Mouse (Mus musculus) megakaryocyte progenitor cell, adult 5-6 weeks (primary cell): Measurements from ENCODE around the gene Dnah5. TPM values are rescaled to one million over a fixed set of nuclear protein-coding genes. Genes with fewer than 3 reads are reported as not detected.
A peak's percentile ranks its signal among the peaks of the same experiment; 100 is the strongest.

ENCODE experiments used
- ATAC-seq: replicated peaks from 2 replicates; pipeline ENCODE4 v1.8.0; 2016; ENCODE audit warnings: mild to moderate bottlenecking, moderate TSS enrichment, inconsistent platforms; ENCODE audit not compliant: poor library complexity
- total RNA-seq, 2 experiments: library from RNA; stranded (forward) in 1 of 2; stranded (reverse) in 1 of 2; fragments of 157-497, 149-512 nt in 1 of 2; fragments of 200-1000 nt in 1 of 2; gene quantifications; 2 replicates each; pipeline versions ENCODE4 v1.2.3 to v1.2.4; 2015 to 2017

Gene Dnah5
- not detected in 2 replicates for total RNA-seq (2015)
- not detected in 2 replicates for total RNA-seq (2017)

DNA sequence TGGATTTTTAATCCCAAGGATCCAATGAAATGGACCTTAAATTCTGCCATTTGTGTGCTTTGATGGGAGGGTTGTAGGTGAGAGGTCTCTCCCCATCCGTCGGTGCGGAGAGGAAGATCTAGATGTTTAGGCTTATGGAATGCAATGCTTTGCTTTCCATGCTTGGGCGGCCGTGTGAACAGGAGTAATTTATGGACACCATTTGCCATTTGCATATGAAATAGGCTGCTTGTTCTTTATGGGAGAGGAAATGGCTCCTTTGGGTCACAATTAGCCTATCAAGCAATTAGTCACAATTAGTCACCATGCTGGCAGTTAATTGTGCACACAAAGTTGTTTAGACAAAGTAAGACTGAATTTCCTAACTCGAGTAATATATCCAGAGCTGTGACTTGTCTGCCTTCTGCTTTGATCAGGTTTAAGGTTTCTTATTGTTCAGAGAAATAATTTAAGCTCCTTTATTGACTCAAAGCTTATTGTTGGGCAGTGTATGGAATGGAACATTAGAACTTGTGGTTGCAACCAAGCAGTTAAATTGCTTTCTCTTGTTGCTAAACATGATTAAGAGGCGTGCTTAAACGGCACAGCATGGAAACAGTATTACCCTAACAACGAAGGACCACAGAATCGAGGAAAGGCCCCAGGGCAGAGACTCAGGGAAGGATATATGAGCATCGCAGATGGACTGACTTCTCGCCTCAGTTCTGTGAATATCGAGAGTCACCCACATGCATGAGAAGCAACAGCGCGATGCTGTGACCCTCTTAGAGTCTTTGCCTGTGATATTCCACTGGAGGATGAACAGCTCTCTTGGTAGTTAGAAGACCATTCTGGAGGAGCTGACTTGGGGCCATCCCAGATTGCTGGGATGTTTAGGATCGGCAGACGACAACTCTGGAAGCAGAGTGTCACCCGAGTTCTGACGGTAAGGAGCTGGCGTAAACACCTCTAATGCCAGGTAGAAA lies at the start of gene Dnah5:
TSS of gene Dnah5 (plus strand) at position 642 of the 965 bp plus-strand sequence.
- no peak for ATAC-seq

DNA sequence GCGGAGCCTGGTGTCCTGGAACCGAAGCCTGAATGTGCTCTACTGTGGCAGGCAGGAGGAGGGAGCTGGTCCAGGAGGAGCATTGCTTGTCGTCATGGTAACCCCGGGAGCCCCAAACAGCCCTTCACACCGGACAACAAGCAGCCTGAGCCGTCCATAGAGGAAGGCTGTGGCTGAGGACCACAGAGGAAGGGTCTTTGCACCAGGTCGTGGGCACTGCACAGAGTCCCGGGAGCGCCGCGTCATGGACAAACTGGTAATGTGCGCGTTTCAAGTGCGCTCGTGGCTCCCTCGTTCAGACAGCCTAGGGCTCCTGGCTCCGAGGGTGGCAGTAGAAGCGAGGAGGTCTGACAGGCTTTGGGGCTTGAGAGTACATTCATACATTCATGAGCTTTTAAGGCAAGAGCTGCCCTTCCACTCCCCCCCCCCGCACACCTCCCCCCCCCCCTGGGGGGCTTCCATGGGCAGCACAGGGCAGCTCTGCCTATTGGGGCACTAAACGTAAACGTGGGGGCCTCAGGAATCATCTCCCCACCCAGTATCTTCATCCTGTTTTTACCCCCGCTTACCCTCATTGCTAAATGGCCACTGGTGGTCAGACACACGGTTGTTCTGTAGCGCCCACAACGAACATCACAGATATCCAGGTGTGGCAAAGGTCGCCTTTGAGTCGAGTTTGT lies 48.6 kb upstream of the Dnah5 start:
- ATAC-seq = peak; percentile 41

DNA sequence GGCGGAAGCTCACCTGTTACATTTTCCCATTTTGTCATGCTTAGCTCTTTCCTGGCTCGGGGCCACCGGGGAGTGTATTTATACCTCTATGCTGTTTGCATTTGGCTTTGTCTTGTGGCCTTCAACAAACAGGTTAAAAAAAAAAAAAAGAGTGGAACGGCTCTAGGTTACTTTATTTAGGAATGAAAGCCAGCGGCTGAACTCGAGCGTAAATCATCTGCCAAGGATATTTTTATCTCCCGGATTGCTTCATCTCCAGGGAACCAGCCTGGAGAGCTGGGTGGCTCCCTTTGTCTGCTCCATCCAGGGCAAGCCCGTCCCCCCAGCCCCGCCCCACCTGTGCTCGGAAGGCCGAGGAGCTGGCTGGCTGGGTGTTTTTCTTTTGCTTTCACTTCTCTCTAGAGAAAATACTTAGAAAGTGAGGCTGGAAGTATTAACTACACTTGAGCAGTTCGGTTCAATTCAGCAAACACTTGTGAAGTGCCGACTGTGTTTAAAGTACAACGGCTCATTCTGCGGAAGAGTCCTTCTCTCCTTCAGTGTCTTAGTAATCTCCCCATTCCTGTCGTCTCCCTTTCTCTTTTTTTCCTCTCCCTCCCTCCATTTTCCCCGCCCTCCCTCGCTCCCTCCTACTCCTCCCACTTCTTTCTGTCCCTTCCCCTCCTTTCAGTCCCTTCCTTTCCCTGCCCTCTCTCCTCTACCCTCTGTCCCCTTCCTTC lies 44.6 kb upstream of the Dnah5 start:
- peak; percentile 92 for ATAC-seq

DNA sequence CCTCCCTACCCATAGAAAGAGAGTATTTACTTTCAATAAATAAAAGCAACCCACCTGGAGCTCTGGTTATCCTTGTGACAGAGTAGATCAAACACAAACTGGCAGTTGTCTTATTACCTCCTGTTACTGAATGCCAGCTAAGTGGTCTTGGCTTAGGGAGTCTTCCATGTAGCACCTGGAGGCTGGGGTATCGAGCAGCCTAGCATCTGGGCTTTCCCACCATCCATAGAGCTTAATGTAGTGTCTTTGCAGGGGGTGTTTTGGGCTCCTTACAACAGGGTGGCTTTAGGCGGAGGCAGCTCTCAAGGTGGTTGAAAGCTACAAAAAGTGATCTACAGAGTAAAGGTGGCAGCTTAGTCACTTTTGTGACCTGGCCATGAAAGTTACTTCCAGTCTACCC lies 41.3 kb upstream of the Dnah5 start:
- ATAC-seq = no peak

DNA sequence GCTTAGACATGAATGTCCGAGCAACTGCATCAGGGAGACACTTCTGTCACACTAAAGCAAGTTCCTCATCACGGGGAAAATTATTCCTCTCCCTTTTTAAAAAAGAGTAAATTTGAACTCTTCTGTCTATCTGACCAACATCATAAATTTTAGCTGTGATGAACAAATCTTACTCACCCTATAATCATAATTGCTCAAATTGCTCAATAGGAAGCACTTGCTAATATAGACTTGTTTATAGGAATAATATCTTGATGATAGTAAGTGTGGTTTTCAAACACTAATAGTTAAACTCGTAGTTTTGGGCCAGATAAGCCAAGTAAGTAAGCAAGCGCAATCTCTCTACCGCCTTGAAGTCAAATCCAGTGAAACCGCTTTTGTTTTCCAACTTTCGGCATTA lies 38.3 kb upstream of the Dnah5 start:
- ATAC-seq = no peak

DNA sequence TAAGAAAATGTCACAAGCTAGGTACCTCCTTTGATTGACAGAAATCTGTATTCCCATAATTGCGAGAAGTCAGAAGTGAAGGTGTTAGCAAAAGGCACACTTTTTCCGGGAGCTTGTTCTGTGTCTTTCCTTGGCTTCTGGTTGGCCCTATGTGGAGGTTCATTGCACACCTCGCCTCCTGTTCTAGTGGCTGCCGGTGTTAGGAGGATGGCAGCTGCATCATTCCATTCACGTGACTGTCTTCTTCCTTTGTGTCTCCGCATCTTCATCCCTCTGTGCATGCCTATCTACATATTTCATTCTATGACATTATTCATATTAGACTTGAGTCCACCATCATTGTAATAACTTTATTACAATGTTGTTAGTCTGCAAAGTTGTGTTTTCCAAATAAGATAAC lies 37.5 kb upstream of the Dnah5 start:
- no peak for ATAC-seq

DNA sequence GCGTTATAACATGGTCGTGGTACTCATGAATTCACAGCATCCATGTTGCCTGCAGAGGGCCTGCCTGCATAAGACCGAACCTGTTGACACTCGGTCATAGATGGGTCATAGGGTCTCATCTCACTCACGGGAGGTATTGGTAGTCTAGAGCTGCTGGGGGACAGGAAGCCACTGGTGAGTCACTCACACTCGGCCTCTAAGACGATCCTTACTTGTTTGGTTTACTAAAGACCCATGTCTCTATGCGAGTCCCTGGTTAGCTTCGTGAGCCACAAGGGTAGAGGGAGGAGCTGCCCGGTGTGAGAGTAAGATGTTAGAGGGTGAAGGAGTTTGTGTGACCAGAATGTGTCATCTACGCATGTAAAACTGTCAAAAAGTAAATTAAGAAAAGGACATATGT lies 24.6 kb upstream of the Dnah5 start:
- no peak for ATAC-seq

DNA sequence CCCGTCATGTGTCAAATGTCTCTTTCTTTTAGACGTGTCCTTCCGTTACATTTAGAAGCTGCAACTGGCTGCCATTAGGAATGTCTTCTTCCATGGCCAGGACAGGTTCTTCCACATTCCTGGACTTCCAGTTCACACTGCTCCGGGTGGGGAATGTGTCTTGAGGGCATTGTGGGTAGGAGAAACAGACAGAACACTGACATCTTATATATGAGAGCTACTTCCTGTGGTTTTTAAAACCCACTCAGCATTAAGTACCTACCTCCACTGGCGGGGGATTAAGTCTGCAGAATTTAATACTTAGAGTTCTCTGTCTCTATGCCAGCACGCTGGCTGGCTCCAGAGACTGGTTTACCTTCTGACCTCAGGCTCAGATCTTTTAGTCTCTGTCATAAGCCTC lies 24.0 kb upstream of the Dnah5 start:
- no peak for ATAC-seq

DNA sequence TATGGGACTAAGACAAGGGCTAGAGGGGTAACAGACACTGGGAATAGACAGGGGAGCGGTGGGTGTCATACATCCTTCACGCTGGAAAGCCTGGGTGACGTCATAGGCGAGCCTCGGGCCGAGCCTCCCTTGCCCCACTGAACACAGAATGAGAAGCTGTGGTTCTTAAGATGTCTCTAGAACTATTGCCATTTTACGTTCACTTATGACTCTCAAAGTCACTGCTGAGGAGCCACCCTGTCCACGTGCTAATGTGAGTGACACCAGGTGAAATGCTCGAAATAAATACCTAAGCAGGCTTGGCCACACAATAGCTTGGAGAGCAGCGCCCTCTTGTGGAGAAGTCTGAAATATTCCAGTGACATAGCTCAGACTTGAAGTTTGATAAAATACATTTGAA lies 21.7 kb upstream of the Dnah5 start:
- peak; percentile 95 for ATAC-seq

DNA sequence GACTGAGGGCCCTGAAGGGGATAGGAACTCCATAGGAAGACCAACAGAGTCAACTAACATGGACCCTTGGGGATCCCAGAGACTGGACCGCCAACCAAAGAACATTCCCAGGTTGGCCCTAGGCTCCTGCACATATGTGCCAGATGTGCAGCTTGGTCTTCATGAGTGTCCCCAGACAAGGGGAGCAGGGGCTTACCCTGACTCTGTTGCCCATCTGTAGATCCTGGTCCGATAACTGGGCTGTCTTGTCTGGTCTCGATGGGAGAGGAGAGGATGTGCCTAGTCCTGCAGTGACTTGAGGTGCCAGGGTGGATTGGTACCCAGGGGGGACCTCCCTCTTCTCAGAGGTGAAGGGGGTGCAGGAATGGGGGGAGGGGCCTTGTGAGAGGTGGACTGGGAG lies 21.0 kb upstream of the Dnah5 start:
- no peak for ATAC-seq

DNA sequence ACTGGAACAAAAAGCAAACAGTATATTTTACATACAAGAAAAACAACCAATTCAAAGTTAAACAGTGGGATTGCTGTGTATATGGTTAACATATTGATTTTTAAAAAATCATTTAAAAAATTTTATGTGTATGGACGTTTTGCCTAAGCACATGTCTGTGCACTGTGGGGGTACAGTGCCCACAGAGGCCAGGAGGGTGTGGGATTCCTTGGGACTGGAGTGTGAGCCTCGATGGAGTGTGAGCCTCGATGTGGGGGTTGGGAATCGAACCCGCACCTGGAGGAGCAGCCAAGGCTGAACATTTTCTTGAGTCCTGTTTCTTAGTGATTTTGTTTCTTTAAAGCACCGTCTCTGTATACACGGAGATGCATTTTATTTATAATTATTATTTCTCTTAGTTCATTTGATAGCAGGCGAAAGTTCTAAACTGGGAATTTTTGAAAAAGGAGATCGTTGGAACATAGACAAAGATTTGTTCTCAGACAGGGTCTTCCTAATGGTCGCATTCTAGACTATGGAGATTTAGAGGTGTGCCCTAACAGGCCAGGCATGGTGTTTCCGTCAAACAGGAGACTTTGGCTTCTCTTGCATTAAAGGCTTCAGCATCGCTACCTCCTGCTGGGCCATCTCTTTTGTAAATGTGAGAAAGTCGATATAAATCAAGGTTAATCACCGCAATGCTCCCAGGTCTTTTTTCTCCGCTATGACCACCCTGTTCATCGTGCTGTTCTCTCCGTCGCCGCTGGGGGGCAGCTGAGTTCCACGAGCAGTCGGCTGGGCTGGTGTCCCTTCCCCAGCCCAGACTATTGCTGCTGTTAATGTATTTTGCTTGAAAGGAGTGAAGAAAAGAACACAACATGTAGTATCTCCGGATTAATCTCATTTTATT lies 15.8 kb upstream of the Dnah5 start:
- peak; percentile 86 for ATAC-seq

DNA sequence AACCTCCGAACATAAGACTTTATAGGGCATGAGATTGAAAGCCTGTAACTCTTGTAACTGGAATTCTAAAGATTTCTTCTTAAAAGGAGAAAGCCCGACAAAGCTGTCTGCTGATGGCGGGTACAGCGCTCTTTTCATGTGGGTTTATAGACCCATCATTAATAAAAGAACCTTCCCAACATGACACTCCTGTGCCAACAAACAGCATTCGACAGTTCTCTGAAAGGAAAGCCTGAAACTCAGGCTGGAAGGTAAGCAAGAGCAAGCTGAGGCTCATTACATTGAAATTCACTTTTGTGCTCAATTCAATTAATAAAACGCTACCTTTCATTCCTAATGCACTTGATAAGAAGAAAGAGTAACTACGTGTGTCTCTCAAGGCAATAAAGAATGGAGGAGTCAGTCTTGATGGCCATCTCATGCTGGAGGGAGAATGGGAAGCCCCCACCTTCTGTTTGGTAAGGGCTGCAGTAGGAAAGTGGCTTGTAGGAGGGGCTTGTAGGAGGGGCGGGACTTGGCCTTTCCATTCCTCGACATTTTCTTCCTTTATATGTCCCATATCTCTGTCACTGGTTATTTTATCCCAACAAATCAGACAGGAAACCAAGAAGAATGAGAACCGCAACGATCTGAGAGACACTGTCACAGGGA lies 15.1 kb upstream of the Dnah5 start:
- ATAC-seq = no peak

DNA sequence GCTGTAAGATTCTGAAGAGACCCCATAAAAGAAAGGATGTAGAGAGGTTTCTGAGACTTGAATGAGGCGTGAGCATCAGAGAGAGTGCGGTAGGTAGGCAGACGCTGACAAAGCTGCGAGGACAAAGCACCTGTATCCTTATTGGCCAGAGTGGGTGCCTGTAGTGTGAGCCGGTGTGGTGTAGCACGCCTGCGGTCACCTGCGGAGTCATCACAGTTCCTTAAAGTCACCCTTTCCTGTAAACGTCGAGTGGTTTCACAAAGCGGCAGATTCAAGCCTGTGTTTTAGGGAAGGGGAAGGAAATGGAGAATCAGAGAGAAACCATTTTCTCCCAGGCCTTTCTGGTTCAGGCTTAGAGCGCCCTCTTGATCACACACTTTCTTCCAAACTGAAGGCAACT lies 13.9 kb upstream of the Dnah5 start:
- peak; percentile 96 for ATAC-seq

DNA sequence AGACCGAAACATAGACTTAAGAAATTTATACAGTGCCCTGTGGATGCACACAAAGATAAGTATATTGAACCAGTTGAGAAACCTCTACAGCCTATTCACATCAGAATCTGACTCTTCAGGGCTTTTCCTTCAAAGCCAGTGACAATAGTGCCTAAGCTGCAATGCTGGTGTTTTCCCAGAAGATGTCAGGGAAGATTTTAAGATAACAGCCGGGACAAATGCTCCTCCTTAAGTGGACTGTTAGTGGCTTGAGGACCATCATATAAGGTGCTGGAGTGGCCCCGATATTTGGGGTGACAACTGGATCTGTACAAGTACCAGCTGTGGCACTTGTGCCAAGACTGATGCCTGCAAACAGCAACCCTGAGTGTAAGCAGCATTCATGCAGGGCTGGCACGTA lies 4.9 kb upstream of the Dnah5 start:
- no peak for ATAC-seq

DNA sequence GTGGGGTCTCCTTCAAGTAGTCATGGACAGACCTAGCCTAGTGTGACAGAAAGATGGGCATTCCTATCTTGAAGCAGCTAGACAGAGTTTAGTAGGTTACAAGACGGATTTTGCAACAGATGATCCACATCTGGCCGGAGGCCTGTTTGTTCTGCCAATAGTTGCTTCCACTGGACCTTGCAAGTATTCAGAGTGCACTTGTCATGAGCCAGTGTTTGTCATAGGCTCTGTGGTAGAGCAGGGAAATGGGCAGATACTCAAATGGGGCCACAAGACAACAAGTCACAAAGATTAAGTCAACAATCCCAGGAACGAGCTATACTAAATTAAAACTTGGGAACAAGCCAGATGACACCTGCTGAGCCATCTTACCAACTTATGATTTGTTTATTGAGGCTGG lies 1.1 kb downstream of the Dnah5 start:
- ATAC-seq = no peak

DNA sequence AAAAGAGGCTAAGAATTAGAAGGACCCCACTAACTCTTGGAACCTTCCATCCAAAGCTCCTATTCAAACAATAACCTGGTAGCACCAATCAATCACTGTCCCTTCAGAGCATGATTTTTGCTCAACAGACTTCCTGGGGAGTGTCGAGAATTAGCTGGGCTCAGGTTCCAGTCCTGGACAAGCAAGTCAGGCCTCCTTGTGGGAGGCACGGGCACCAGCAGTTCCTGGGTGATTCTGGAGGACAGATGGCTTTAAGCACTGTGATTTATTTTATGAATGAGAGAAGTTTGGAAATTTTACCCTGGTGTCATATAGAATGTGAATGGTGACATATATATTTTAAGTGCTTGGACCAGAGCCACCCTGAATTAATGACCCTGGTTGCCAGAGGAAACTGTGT lies 4.0 kb downstream of the Dnah5 start:
- no peak for ATAC-seq

DNA sequence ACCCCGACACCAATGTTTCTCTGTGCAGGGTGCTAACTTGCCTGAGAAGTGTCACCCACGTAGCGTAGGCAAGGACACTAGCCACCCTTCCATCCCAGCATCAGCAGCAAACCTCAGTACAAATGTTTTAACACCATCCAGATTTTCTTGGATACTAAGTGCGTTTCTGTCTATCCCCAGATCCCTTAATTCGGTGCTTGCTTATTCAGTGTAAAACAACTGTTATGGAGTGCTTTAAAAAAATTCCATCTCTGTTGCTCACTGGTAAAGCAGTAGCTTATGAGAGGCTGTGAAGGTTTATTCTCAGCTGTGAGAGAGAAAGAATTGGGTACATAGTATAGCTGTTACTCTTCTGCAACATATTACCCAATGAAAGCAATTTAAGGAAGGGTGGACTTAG lies 9.5 kb downstream of the Dnah5 start:
- ATAC-seq = no peak

DNA sequence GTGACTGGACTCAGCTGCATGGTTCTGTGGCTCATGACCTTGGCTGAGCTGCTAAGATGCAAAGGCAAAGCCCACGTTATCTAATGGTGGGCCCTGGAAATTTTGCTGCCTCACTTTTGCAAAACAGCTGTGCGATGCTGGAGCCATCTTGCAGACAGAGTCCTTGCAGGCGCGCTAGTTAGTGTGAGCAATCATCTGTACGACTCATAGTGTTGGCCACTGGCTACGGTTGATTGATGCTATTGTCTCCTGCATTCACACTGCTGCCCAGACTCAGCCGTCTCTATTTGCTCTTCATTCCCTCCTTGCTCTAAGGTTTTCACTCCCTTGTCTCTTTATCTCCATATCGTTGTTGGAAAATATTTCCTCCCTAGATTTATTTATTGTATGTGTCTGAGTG lies 12.8 kb downstream of the Dnah5 start:
- no peak for ATAC-seq

DNA sequence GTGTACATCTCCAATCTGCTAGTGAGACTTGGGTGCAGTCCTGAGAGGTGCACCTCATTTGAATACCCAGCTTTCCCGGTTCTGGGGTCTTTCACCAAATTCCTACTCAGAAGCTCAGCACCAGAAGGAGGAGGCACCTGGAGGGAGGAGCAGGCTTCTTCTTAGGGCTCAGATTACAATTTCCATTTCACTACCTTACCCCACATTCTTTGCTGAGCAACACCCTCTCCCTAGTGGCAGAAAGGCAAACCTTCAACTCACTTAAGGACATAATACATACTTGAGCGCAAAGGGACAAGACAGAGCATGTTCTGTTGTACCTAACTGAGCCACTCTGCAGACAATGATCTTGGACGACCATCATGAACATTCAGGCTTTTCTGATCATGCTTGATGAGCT lies 23.8 kb downstream of the Dnah5 start:
- no peak for ATAC-seq

DNA sequence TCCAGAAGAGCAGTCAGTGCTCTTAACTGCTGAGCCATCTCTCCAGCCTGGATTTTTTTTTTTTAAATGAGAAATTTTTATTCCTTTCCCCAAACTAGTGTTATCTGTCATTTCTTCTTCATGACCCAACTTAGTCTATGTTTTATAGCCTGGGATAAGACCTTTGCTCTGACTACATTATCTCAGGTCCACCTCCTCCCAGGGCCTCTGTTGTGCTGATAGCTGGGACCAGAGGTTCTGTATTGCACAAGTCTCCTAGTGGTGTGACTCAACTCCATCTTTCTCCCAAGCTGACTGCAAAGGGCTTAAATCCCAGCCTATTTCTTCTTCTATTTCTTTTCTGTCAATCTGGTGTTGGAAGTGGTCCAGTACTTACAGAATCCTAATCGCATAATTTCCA lies 56.7 kb downstream of the Dnah5 start:
- no peak for ATAC-seq
